Mouse (Mus musculus): ENCODE data around the gene Abhd5.

DNA sequence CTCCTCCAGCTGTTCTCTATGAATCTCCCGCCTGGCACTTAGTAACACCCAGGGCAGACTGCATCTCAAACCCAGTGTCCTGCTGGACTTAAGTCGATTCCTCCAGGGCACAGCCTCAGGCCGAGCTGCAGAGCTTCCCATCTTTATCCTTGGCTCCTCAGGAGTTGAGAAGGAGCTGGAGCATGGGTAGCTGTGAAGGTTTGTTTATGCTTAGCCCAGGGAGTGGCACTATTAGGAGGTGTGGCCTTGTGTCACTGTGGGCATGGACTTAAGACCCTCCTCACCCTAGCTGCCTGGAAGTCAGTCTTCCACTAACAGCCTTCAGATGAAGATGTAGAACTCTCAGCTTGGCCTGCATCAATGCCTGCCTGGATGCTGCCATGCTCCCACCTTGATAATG is 29.1 kb upstream of the Abhd5 start:
- no peak for TF ChIP-seq CTCF (IDR thresholded peaks at IDR 0.05; ENCODE audit: extremely low read depth, insufficient read depth, low read length)
- no peak for TF ChIP-seq POLR2A (IDR thresholded peaks at IDR 0.05; ENCODE audit: extremely low read depth, insufficient read depth, low read length)
